Mouse (Mus musculus): Measurements from ENCODE around the gene Gm20388.

DNA sequence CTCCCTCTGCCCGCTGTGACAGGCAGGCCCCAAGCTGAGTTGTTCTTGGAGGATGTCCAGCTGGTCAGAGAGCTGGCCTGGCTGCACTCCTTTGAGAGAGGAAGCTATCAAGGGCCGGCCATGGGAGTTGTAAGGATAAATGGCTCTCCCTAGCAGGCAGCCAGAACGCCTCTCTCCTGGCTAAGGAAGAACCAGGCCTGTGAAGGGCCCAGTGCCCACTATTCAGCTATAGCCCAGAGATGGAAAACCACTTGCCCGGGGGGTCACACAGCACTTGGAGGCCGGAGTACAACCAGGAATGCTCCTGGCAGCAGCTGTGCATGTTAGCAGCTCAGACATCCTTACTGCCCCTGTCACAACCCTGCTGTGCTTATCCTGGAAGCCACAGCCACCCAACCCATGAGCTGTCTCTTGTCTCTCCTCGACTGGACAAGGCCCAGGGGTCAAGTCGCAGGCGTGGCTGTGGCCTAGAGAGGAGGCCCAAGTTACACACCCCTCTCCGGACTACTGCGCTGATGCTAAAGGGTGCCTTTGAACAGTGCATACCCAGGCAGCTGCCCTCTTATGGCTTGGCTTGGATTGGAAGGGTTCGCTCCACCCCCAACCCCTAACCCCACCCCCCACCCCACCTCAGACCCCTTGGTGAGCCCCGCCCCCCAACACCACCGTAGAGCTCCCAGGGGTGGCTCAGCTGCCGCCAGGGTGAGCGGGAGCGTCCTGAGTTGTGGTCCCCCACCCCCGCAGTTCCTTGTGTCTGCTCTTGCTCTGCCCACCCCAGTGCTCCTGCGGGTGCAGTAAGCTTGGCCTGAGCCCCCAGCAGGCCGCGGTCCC is 593.8 kb downstream of the Gm20388 start:
- TF ChIP-seq CTCF (IDR thresholded peaks at IDR 0.05; ENCODE audit: low read depth, low read length) (no peak), TAL1 (conservative IDR thresholded peaks at IDR 0.05; ENCODE audit: low read depth, low read length) (no peak), GATA1 (IDR thresholded peaks at IDR 0.05; ENCODE audit: borderline replicate concordance, low read length) (no peak)

Measured in G1E (cell line).